In the genomic region with DNA sequence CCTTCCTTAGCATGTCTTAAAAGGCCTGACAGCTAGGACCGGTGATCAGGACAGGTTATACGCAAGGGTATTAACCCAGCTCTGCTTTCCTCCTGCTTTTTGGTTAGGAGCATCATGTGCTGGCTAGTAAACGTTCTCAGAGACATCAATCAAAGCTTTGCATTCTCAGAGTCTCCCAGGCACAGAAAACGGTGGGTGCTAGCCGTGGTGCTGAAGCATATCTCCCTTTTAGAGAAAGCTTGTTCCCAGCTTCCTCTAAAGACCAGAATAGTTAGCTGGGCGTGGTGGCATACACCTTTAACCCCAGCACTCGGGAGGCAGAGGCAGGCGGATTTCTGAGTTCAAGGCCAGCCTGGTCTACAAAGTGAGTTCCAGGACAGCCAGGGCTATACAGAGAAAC, we compare ENCODE assay signal across 8 mouse cellular contexts. TPM values are rescaled to one million over a fixed set of nuclear protein-coding genes. Genes with fewer than 3 reads are reported as not detected.
DNase-seq lines count a peak whose midpoint lies in the region; TF ChIP-seq lines count a peak whose summit lies in the region.

No protein-coding gene starts in this region.

- no peaks in the 10 kb centered on the region for H3K79me2 ChIP-seq in heart, adult 2 months (replicated peaks; ENCODE audit: control insufficient read depth, insufficient read depth, low read length)

- TF ChIP-seq CTCF in heart, adult 2 months (IDR thresholded peaks at IDR 0.05): no peak

- no peaks in the 10 kb centered on the region for H3K36me3 ChIP-seq in heart, adult 2 months (ENCODE audit: control insufficient read depth, insufficient read depth, low read length)

- H3K27me3 ChIP-seq in heart, adult 2 months (ENCODE audit: control insufficient read depth, insufficient read depth, low read length): no peaks in the 10 kb centered on the region; the same call in 1 of the 2 replicates

- TF ChIP-seq EP300 in heart, adult 2 months (IDR thresholded peaks at IDR 0.05; ENCODE audit: insufficient read depth, low read depth, low read length): no peak

- DNase-seq in heart, postnatal 4 days: peak; percentile 66
- DNase-seq in heart, adult 2 months: no peak
- peak; percentile 55 for DNase-seq in 3T3-L1 (ENCODE audit: low read depth, low spot score)
- DNase-seq in R1 (ENCODE audit: low read depth, low spot score): peak; percentile 79
- DNase-seq in kidney, postnatal 36 days: peak; percentile 7 to 60
- DNase-seq in frontal cortex, postnatal 14 days (ENCODE audit: low spot score in 2 of 2): no peak
- DNase-seq in right cerebral cortex, adult 18-20 months: no peak
- no peak for DNase-seq in frontal cortex, postnatal 10 days (ENCODE audit: low spot score in 2 of 2)

- no peaks in the 10 kb centered on the region for H3K4me1 ChIP-seq in heart, adult 2 months (ENCODE audit: control insufficient read depth, insufficient read depth, low read length)

- no peak overlapping the region for H3K9ac ChIP-seq in heart, adult 2 months (ENCODE audit: low read depth, low read length)

- no peak overlapping the region for H3K27ac ChIP-seq in heart, adult 2 months

- TF ChIP-seq POLR2A in heart, adult 2 months (IDR thresholded peaks at IDR 0.05; ENCODE audit: insufficient read depth, low read depth, low read length): no peak

- intact Hi-C loops in heart, adult 2 months (cut with DNase I): loop anchor here (5.0 kb wide), 1 partner anchor 74 kb away; no protein-coding TSS in a partner anchor

- no peak overlapping the region for H3K4me3 ChIP-seq in heart, adult 2 months

- WGBS in heart, adult 2 months: 9% methylated on average over 8 of the region's 8 CpGs

RNA-seq across cellular contexts. Expression of a gene that starts 12.3 kb away (rescaled TPM):
- under 1 TPM; 0.14 to 0.59 TPM for total RNA-seq in heart, postnatal 4 days (2021)
- total RNA-seq in heart, adult 2 months (2021): under 1 TPM in 1 of 2 experiments, not detected in 1; 0.25 TPM
- 1.6 and 1.8 TPM in 2 replicates for polyA plus RNA-seq in heart, adult 2 months (2012; rRNA removed)

Comparison
In these comparisons a context has a peak if more than half of its experiments do, and no peak if none do; other contexts are left out.
1. DNase-seq: peak in heart, postnatal 4 days (single experiment), 3T3-L1 (single experiment), R1 (single experiment) and kidney, postnatal 36 days (2 of 2); none in heart, adult 2 months (0 of 2), frontal cortex, postnatal 14 days (0 of 2), right cerebral cortex, adult 18-20 months (single experiment) and frontal cortex, postnatal 10 days (0 of 2).